Mouse (Mus musculus): ENCODE measurements around the gene Ppp2r1b.
A peak's percentile ranks its signal among the peaks of the same experiment; 100 is the strongest.
"Not testable (repeated sequence)": the region's sequence is repeated elsewhere in the genome, so short reads cannot be mapped to it uniquely, and the experiment has no call there.

Ppp2r1b gene

GRCm38 (mm10) chr9:50845081-50845480 is at the start of gene Ppp2r1b:
Gene Ppp2r1b, plus strand, starts transcription at chr9:50845301.
- no peak for DNase-seq (ENCODE audit: low read depth, low spot score)

GRCm38 (mm10) chr9:50796776-50797175 is 48.3 kb upstream of the Ppp2r1b start:
- DNase-seq (ENCODE audit: low read depth, low spot score): no peak

- no peak for DNase-seq (ENCODE audit: low read depth, low spot score)
Observed at GRCm38 (mm10) chr9:50797641-50798040, 47.5 kb upstream of the Ppp2r1b start.

GRCm38 (mm10) chr9:50798368-50798767 is 46.7 kb upstream of the Ppp2r1b start:
- no peak for DNase-seq (ENCODE audit: low read depth, low spot score)

GRCm38 (mm10) chr9:50800985-50801384 is 44.1 kb upstream of the Ppp2r1b start:
- peak; percentile 60 for DNase-seq (ENCODE audit: low read depth, low spot score)

GRCm38 (mm10) chr9:50803055-50803671 is 41.9 kb upstream of the Ppp2r1b start:
- DNase-seq (ENCODE audit: low read depth, low spot score): peak; percentile 62

GRCm38 (mm10) chr9:50808471-50808870 is 36.6 kb upstream of the Ppp2r1b start:
- DNase-seq (ENCODE audit: low read depth, low spot score): no peak

GRCm38 (mm10) chr9:50809146-50809545 is 36.0 kb upstream of the Ppp2r1b start:
- no peak for DNase-seq (ENCODE audit: low read depth, low spot score)

- peak; percentile 64 for DNase-seq (ENCODE audit: low read depth, low spot score)
Observed at GRCm38 (mm10) chr9:50811187-50811586, 33.9 kb upstream of the Ppp2r1b start.

- DNase-seq (ENCODE audit: low read depth, low spot score): no peak
Observed at GRCm38 (mm10) chr9:50811746-50812145, 33.4 kb upstream of the Ppp2r1b start.

GRCm38 (mm10) chr9:50813796-50814195 is 31.3 kb upstream of the Ppp2r1b start:
- no peak for DNase-seq (ENCODE audit: low read depth, low spot score)

- DNase-seq (ENCODE audit: low read depth, low spot score): no peak
Observed at GRCm38 (mm10) chr9:50815666-50816065, 29.4 kb upstream of the Ppp2r1b start.

GRCm38 (mm10) chr9:50816512-50816911 is 28.6 kb upstream of the Ppp2r1b start:
- DNase-seq (ENCODE audit: low read depth, low spot score): no peak

- DNase-seq (ENCODE audit: low read depth, low spot score): no peak
Observed at GRCm38 (mm10) chr9:50818050-50818449, 27.1 kb upstream of the Ppp2r1b start.

- no peak for DNase-seq (ENCODE audit: low read depth, low spot score)
Observed at GRCm38 (mm10) chr9:50819716-50820115, 25.4 kb upstream of the Ppp2r1b start.

GRCm38 (mm10) chr9:50821651-50822050 is 23.4 kb upstream of the Ppp2r1b start:
- no peak for DNase-seq (ENCODE audit: low read depth, low spot score)

- no peak for DNase-seq (ENCODE audit: low read depth, low spot score)
Observed at GRCm38 (mm10) chr9:50822216-50822615, 22.9 kb upstream of the Ppp2r1b start.

- no peak for DNase-seq (ENCODE audit: low read depth, low spot score)
Observed at GRCm38 (mm10) chr9:50823779-50824453, 21.2 kb upstream of the Ppp2r1b start.

GRCm38 (mm10) chr9:50831514-50831913 is 13.6 kb upstream of the Ppp2r1b start:
- DNase-seq (ENCODE audit: low read depth, low spot score): no peak

- no peak for DNase-seq (ENCODE audit: low read depth, low spot score)
Observed at GRCm38 (mm10) chr9:50832162-50832561, 12.9 kb upstream of the Ppp2r1b start.

- DNase-seq (ENCODE audit: low read depth, low spot score): not testable (repeated sequence)
Observed at GRCm38 (mm10) chr9:50832582-50832981, 12.5 kb upstream of the Ppp2r1b start.

- DNase-seq (ENCODE audit: low read depth, low spot score): no peak
Observed at GRCm38 (mm10) chr9:50833786-50834185, 11.3 kb upstream of the Ppp2r1b start.

- DNase-seq (ENCODE audit: low read depth, low spot score): no peak
Observed at GRCm38 (mm10) chr9:50835068-50835705, 9.9 kb upstream of the Ppp2r1b start.
